Mouse (Mus musculus) gonadal fat pad, adult 2 months (tissue): ENCODE data around the gene Scel. TPM values are rescaled to one million over a fixed set of nuclear protein-coding genes. Genes with fewer than 3 reads are reported as not detected.

Source experiments
- DNase-seq: peaks from one replicate; pipeline ENCODE4 v3.0.0-alpha.2; 2012; ENCODE audit warnings: low read depth
- polyA plus RNA-seq: library from polyadenylated mRNA; depleted of rRNA; stranded (reverse); fragments of >200 nt; gene quantifications from 2 replicates; pipeline ENCODE4 v1.2.3, GENCODE M21; 2012

Scel gene
- polyA plus RNA-seq, 1 experiment = 3.6 TPM

DNA sequence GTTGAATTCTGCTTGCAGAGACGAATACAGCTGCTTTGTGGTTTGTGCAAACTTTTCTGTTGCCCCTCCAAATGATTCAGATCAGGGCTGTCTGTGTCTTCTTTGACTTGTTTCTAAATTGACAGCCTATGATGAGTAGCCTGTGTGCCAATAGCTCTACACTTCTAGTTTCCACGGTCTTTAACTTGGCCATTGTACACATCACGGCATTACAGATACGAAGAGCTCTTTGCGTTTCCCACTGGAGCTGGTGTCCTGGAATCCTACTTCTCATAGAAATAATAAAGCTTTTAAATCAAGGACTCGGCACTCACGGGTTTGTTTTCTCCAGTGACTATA, 300 bp downstream of the Scel start:
- DNase-seq = no peak

DNA sequence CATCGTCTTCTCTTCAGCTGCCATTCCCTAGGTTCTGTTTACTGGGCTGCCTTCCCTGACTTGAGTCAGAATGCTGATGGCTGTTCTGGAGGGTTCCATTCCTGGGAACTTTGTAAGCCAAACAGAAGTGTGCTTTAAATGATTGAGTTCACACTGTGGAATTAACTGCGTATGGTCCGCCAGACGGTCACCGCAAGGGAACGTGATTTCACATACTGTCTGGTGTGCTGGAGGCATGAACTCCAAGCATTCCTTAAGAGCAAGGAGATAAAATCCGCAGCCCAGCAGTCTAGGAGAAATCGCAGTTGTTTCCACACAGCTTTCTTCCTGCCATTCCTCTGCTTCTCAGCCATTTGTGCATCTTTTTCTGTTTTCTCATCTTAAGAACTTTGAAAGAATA, 2.3 kb downstream of the Scel start:
- DNase-seq = no peak

DNA sequence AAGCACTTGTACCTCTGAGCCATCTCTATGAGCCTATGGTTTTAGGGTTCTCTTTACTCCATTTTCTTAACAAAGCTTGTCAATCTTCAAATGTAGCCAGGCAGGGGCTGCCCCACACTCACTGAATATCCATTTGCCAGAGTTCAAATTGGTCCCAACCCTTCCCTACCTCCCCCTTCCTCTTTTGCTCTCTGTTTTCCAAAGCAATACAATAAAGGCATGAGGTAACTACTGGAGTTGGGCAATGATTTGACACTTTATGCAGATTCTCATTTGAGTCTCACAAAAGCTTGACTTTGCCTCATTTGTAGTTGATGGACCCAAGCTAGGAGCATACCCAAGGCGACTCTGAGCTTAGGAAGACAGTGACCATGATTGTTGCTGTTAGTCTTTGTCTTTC, 13.1 kb downstream of the Scel start:
- DNase-seq = no peak

DNA sequence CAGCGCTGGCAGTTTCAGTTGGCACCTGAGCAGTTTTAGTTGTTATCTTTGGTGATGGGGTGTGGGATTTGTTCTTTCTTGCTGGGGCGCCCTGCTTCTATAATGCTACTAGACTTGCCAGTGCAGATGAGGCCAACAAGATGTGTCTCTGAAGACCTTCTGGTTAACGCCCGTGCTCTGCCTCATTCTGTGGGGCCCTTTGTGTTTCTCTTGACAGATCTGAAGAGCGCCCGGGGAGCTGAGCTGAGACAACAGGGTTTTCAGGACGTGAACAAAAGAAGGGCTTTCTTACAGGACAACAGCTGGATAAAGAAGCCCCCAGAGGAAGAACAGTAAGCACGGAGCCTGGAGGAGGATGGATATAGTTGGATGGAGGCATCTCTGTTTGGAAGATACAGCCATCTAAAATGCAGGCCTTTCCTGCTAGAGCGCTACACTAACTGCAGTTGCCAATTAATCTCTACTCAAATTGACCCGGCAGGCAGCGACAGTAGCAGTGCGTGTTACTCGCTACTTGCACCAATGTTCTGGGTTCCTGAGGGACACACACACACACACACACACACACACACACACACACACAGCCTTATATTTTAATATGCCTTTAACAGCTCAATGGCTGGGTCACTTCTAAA, 16.7 kb downstream of the Scel start:
- DNase-seq = no peak

DNA sequence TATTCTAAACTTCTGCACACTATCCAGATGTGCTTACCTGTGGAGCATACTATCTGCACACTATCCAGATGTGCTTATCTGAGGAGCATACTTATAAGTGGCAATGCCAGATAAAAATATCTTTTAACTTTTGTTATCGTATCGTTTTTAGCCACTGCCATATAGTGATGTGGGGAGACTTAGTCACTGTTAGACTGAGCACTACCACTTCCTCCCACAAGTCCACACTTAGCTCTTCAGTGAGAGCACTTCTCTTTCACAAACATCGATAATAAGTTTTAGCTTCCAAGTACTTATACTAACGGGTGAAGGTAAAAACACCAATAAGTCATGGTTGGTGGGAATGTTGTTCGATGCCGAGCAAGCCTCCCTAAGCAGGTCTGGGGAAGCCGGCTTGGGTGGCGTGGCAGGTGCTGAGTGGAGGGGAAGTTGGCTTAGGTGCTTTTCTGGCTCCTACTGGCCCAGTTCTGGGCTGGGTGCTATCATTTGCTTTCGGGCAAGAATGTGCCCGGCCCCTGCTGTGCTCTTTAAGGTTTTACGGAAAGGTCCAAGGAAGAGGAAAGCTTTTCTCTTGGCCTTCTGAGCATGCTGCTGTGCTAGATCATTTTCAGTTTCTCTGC, 18.7 kb downstream of the Scel start:
- DNase-seq = no peak

DNA sequence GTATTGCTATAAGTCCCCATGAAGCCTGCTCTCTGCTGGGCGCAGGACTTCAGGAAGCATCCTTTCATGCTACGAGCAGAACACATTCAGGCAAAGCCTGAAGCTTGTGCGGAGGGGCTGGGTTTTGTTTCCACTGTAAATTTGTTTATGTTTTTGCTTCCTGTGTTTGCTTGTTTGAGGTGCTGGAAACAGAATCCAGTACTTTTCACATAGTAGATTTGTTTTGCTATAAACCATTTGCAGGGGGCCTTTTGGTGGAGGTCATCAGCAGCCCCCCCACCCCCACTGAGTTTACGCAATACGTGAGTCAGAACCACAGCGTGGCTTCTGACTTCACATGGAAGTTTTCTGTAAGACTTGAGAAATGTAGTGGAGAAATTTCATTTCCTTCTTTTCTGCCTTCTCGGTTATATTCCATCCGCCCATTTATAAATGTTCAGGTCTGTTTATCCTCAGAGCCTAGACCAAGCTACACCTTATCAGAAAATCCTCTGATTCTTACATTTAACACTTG, 22.4 kb downstream of the Scel start:
- DNase-seq = no peak

DNA sequence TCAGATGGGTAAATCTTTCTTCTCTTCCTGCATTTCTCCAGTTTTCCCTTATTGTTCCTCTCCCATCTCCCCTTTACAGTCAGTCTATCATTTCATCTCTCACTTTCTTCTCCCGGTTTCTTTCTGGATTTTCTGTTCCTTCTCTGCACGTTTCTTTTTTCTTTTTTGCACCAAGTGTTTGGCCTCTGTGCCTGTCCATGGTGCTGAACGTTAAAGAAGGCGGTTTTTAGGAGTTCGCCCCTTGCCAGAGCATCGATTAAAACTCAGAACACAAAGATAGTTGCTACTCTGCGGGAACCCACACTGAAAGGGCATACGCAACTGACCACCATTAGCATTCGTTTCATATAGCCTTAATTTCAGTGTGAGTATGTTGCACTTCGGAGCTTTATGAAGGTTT, 23.2 kb downstream of the Scel start:
- DNase-seq = no peak

DNA sequence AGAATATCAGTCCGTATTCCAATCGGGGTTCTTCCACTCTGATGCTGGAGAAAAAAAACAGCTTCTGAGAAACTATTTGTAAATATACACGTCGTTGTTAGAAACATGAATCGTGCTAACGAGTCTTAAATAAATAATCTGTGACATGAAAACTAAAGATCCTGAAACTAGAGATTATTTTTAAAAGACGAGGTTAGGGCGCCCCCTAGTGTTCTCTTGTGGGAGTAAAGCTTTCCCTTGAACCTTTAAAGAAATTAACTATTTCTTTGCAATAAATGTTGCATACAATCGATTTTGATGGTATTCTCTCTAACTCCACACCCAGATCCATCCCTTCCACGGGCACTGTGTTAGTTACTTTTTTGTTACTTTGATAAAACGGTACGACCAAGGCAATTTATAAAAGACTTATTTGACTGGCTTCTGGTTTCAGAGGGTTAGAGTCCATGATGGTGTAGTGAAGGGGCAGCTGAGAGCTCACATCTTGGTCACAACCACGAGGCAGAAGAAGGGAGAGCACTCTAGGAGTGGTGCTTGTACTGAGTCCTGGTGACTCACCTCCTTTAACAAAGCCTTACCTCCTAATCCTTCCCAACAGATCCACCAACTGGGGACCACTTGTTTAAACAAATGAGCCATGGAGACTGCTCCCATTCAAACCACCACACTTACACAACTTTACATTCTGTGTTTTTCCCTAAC, 24.4 kb downstream of the Scel start:
- DNase-seq = no peak

DNA sequence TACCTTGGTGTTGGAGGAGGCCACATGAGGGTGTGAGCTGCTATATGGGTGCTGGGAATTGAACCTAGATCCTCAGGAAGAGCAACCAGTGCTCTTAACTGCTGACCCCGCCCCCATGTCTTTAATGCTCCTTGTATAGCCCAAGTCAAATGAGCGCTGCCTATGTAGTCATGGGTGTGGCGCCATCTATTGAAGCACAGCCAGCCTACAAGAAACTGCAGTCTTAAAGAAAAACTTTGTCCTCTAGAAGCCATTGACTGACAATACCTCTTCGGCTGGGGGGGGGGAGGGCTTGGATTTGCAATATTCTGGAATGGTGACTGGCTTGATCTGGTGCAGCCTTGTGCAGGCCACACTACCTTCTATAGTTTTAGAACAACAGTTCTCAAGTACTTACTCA, 26.7 kb downstream of the Scel start:
- no peak for DNase-seq

DNA sequence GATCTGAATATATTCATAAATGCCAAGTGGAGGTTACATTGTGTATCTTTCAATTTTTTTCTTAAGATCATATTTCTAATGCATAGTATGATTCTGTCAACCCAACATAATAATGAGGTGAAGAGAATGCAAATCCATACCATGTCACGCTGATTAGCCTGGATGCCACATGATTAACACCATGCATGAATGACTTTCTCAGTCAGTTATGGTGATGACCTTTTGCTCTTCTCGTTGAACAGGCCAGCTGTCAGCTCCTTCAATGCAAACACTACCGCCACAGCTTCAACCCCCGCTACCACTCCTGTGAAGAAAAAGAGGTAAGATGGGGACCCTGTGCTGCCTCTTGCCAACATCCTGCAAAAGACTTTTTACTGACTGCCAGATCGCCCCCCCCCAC, 28.5 kb downstream of the Scel start:
- no peak for DNase-seq

DNA sequence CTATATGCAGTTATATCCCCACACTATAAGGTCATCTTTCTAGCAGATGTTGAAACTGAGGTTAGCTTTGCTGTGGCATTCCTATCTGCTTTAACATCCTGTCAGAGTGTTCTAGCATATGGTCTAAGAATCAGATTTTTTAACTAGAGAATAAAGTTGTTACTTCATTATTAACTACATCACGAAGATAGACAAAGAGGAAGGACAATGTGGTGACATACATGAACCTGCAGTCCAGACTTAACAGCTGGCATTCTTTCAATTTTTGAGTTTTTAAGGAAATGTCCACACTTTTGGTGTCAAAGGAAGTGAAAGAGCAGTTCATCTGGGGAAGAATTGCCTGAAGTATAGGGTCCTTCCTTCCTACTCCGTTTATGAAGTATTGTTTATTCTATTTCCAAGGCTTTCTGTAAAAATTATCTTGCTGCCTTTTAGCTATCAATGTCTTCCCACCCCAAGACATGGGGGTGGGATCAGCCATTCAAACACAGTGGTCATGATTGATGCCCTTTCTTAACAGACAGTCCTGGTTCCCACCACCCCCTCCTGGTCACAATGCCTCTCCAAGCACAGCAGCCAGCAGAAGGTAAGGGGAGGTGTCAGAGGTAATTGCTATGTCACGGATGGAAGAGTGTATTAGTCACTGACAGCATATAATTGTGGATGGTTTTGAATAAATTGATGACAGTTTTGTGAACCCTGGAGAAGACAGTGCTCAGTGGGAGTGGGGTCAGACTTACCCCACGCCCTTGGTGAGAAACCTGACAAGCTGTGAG, 30.4 kb downstream of the Scel start:
- no peak for DNase-seq

DNA sequence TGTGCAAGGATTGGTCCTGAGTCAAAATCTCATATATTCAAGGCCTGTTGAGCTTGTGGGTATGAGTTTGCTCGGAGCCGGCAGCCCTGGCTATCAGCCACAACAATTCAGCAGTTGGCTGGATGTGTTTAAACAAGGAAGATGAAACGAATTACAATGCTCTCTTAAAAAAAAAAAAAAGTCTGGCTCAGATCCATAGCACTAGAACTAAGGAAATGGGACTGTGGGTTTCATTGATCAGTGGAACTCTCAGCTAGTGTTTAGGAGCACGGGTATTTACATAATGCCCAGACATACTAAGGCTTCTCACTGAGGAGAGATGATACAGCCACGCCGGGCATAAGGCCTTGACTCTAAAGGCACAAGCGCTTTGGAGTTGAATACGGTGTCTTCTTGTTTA, 32.6 kb downstream of the Scel start:
- no peak for DNase-seq

DNA sequence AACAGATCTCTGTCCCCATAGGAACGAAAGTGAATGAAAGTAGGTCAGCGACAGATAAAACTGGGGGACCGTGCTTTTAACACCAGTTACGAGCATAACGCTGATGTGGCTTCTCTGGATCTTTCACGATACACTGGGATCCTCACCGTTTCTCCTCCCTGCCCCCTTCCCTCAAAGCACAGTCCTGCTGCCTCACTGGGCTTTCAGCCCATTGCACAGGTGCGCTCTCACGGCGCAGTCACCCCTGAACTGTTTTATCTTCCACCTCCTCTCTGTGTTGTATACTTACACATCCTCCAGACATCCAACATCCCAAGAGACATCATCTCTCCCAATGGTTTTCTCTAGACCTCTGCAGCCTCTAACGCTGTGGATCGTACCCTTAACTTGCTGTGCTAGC, 33.1 kb downstream of the Scel start:
- DNase-seq = no peak

DNA sequence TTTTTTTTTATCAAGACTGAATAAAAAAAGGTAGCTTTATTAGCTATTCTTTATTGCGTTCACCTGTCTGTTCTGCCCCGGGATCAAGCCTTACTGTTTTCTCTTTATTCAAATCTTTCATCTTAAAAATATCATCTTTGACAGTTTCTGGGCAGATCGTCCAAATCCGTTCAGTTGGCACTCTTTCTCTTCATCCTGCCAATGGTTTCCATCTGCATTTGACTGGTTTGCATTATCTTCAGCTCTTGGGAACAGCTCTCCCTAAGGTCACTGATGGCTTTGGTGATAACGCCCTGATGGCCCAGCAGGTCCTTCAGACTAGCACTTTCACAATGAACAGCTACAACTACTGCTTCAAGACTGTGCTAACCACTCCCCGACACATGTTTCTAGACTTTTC, 35.1 kb downstream of the Scel start:
- no peak for DNase-seq

DNA sequence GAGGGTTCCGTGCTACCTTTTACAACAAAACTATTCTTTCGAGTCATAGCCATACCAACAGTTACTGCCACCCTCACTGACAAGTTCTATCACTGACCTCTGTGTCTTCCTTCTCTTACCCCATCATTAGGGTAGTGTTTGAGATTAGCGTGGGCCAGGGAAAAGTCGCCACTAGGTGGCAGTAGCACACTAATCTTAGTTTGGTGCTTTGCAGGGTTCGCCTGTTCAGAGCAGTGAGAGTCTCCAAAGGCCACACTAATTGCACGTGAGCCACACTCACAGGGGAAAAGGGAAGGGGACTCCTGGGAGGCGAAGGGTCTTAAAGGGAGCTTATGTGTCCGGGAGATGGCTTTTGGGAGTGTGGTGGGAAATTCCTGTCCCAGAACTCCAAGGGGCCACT, 37.3 kb downstream of the Scel start:
- no peak for DNase-seq

DNA sequence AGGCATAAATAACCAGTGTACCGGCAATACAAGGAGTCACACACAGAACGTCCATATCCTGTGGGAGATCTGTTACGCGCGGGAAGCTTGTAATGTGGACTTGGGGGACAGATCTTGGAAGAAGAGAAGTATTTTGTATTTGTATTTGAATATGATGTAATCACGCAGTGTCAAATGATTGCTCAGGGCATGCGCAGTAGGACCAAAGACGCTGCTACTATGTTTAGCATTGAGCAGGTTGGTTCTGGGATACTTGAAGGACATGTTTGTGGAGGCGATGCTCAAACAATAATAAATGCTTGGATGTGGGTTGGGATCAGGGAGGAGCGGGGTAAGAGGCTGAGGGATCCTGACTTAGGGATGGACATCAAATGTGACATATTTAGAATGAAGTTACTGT, 37.8 kb downstream of the Scel start:
- DNase-seq = no peak

DNA sequence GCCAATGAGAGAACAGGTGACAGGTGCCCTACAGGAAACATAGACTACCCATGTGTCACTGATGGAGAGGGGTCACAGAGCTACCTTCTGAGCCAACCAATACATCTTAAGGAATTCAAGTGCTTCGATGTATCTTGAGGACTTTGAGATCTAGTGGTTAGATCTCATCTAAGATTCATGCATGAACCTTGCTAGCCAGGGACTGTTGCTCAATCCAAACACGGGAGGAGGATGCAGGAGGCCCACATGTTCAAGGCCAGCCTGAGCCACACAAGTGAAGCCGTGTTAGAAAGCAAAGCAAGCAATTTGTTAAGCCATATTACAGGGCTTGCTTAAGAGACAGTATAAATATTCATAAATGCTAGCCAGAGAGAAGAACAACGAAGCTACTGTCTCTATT, 38.8 kb downstream of the Scel start:
- no peak for DNase-seq

DNA sequence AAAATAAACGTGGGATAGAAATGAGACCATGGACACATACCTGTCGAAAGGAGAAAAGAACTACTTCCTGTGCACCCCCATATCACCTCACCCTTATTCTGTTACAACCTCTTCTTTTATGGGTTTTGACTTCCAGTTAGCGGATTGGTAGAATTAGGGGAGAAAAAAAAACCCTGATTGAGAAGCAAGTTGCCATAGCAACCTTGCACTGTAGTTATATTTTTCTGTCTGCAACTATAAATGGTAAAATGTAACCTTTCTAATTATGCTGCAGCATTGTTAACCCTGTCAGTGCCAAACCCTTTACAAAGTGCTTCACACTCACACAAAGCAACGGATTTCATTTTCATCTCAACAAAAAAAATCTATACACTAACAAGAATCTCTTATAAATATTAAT, 39.2 kb downstream of the Scel start:
- no peak for DNase-seq

DNA sequence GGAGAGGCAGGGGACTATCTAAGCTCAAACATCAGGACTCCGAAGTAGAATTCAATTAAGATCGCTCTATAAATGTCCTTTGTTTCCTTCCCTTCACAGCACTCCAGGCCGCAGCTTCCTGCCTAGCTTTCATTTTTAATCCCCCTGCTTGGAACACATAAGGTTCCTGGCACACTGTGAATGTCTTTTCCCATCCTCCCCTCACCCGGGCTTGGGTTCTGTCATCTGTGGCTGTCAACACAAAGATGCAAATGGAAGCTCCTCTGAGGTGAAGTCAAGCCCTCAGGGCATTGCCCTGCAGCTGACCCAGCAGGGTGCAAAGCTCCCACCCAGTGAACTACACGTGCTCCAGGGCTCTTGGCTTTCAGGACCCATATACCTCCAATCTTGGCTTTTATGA, 43.5 kb downstream of the Scel start:
- DNase-seq = no peak

DNA sequence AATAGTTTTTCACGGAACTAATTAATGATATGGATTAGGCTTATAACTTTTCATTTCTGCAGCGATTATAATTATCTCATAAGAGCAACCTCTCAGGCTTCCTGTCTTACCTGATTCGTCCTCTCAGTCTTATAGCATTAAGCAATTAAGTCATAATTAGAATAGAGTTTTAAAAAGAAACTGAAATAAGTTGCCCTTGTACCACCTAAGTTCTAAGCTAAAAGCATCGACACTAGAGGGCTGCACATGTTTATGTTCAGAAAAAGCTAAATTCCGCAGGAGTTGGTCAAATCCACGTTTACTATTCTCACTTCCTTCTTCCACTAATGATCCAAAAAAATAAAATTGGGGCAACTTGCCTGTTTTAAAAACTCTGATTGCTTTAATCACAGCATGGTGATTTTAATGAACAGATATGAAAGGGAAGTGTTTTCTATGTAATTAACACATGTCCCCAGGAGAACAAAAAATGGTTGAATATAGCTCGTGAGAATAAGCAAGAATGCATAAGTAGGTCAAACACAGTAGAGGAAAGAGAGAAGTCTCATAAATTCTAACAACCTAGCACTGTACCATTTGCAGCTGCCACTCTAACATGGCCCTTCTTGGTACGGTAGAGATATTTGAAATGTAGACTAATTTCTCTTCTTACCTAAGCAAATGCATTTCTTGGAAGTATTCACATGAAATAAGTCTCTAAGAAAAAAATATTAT, 48.4 kb downstream of the Scel start:
- DNase-seq = no peak

DNA sequence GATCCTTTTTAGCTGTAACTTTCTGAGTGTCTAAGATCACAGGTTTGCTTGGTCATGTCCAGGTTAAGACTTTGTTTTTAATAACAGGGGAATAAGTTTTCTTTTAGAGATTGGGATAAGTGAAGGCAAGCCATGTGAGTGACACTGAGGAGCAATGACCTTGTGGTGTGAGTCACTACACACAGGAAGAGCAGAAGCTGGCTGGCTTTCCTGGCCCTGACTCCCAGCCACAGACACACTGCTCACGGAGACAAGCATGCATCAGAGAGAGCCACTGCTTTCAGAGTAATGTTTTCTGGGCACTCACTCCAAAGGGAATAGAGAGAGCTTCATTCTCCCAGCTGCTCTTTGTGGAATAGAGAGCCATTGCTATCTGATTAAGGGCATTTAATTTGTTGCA, 54.8 kb downstream of the Scel start:
- no peak for DNase-seq

DNA sequence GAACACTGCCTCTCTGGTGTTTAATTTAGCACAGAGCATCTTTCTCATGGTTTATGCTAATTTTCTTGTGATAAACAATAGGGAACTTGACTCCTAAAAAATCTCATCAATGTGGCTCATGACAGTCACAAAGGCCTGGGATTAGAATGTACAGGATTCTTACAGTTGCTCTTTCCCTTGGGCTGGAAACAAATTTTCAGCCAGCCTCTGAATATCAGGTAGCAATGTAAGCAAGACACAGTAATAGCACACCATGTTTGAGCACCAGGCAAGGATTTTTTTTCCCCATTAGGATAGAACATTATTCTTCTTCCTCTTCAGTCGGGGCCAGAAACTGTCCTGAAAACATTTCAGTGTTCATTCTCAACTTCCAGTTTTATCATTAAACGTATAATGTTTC, 55.3 kb downstream of the Scel start:
- DNase-seq = no peak
